Mouse (Mus musculus): ENCODE data around the gene Actbl2.

The Actbl2 gene

DNA sequence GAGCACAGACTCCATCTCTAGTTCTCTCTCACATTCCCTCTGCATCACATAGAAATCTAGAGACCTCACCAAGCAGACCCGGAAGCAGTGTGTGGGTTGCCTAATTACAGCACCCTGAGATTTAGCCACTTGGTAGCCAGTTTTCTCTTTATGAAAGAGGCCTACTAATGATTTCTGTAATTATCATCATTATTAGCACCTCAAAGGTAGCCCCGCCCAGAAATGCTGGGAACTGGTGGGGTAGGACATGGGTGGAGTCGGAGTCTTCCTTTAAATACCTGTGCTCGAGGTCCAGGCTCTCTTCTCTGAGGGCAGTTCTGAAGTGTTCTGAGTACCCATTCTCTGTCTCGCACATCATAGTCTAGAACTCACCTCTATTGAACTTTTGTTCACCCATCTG is at the start of gene Actbl2:
Gene Actbl2, plus strand, starts transcription at position 301 of the 400 bp plus-strand sequence.
- in situ Hi-C loops (cut with MboI, MseI): no loop called here

DNA sequence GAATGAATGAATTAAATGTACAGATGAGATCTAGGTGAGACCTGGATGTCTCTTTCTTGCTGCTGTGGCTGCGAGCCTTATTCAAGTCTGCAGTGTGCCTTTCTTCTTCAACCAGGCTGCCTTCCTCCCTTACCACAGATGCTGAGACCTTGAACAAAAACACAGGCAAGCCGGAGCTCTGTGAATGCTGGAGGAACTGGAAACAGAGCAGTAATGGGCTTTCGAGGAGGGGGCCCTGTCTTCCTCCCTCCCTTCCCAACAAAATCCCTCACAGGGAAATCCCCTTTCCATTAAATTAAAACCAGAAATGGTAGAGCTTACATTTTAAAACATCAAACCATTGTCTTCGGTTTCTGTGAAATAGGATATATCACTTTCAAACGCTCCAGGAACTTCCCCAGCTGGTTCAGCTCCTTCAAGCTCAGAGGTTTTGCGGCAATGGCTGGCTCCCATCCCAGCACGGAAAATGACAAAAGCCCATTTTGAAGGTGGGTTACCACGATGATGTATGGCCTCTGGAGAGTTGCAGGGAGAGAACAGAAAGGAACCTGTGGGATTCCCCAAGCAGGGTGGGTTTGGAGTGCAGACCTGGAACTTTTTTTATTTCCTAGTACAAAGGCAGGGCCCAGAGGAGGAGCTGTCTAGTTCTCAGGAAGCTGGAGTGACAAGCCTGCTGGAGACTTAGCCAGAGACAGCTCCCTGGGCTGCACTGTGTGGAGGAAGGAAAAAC is 44.0 kb upstream of the Actbl2 start:
- in situ Hi-C loops (cut with MboI, MseI): no loop called here

DNA sequence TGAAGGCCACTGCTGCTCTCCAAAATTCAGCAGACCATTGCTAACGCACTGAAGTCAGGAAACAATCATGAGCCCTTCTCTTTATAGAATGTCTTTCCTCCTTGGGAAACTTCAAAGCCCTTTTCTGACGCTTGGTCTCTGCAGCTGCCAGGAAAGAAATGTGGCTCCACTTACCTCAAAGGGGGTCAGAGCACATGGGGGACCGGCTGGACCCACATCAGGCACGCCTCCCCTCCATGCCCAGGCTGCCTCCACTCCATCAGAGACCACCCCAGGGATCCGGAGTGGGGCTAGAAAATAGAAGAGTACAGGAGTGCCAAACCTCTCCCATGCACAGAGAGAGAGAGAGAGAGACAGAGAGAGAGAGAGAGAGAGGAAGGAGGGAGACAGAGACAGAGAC is 26.0 kb upstream of the Actbl2 start:
- in situ Hi-C loops (cut with MboI, MseI): no loop called here

DNA sequence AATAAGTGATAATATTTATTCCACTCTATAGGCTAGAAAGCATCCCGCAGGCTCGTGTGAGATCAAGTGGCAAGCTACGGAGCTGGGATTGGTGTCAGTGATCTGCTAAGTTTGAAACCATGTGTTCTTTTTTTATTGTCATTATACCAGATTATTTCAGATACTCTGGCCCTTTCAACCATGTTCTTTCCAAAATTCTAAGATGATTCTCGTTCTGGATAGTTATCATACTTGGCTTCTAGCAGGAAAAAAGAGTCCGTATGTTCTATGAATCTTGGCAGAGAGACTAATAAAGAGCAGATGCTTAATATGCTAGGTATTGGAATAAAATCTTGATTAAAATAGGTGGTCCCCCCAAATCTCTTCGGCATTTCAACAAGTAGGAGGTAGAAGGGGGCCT is 25.3 kb upstream of the Actbl2 start:
- in situ Hi-C loops (cut with MboI, MseI): no loop called here

DNA sequence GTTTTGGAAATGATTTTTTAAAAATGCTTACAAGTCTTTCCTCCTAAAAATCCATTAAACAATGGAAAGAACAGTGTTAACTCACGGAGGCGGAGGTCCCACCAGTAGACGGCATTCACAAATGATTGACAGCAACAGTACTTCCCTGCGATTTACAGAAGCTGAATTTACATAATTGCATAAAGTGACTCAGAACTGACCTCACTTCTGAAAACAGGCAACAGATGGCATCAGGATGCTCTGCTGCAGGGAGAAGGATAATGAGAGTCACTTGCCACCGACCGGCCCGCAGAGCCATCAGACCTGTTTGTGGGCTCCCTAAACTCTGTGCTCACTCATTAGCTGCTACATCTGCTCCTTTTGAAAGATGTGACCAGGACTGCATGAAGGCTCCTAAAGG is 22.4 kb upstream of the Actbl2 start:
- in situ Hi-C loops (cut with MboI, MseI): loop anchor here (5.0 kb wide), 1 partner anchor 260 kb away; no protein-coding TSS in a partner anchor

DNA sequence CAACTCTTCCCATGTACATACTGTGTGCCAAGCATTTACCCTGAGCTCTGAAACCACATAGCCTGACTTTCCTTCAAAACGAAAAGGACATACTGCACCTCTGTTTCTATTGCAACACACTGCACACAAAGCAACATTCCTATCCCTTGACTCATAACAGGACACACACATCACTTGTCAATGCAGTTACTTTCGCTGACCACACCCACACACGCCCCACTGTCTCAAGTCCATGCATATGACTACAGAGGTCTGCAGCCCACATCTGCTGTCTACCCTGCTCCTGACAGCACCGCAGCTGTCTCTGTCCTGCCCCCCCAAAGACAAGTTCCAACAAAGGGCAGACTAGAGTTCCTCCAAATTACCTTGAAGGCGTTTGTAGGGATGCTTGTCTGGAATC is 21.5 kb upstream of the Actbl2 start:
- in situ Hi-C loops (cut with MboI, MseI): loop anchor here (5.0 kb wide), 1 partner anchor 261 kb away; no protein-coding TSS in a partner anchor

DNA sequence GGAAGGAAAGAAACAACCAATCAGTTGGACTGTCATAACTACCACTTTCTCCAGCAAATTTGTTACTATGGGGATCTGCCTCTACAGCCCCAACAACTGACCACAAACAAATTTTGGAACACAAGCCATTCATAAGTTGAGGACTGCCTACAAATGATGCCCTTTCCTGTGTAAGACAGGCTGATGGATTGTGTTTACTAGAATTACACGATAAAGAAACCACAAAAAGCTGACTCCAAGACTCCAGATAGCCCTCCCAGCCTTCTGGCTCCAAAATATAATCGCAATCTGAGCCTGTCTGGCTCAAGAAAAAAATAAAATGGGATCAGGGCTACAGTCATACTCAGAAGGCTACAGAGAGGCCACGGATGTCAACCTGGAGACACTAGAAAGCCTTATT is 20.2 kb upstream of the Actbl2 start:
- in situ Hi-C loops (cut with MboI, MseI): loop anchor here (5.0 kb wide), 1 partner anchor 262 kb away; no protein-coding TSS in a partner anchor

DNA sequence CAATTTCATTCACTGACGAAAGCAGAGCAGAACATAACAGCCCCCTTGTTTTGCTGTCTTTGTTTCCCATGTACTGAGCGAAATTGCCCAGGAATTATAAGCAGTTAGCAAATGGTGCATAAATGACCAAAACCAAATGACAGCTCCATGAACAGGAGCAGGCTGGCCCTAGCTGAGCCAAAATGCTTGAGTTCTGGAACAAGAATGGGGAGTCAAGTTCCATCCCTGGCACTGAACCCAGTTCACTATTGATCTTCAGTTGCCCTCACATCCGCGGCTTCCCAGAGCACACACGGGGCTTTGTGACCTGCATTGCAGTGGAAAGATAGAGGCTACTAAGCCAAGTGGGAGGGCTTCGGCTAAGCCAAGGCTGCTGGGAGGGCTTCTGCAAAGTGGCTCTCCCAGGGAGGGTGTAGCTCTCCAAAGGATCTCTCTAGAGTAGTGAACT is 19.1 kb upstream of the Actbl2 start:
- in situ Hi-C loops (cut with MboI, MseI): loop anchor here (5.0 kb wide), 2 partner anchors 177 to 848 kb away; no protein-coding TSS in a partner anchor

DNA sequence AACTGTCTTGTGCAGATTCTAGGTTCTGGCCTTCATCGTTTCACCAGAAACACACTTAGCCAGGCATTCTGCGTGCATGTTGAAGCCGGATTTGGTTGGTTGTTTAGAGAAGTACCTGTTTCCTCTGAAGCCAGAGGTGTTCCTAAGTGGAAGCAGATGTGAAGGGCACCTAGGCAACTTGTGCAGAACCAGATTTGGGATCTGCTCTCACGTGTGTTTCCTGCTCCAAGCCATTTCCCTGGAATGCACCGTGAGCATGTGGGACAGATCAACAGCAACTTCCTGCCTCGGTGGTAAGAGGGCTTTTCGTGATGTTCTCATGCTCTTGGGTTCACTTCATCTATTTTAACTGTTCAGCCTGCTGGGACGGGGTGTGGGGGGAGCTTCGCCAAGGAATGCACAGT is 18.4 kb upstream of the Actbl2 start:
- in situ Hi-C loops (cut with MboI, MseI): loop anchor here (5.0 kb wide), 2 partner anchors 176 to 849 kb away; no protein-coding TSS in a partner anchor

DNA sequence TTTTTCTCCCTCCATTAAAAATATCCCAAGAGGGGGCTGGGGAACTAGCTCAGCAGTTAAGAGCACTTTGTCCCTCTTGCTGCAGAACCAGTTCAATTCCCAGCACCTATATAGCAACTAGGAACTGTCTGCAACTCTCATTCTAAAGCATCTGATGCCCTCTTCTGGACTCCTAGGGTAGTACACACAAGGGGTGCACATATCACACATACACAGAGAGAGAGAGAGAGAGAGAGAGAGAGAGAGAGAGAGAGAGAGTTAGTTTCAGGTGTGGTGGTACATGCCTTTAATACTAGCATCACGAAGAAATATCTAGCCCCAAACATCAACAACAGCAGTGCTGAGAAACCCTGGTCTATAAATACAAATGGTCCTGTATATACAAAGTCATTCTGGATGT is 17.5 kb upstream of the Actbl2 start:
- in situ Hi-C loops (cut with MboI, MseI): loop anchor here (5.0 kb wide), 2 partner anchors 175 to 850 kb away; no protein-coding TSS in a partner anchor

DNA sequence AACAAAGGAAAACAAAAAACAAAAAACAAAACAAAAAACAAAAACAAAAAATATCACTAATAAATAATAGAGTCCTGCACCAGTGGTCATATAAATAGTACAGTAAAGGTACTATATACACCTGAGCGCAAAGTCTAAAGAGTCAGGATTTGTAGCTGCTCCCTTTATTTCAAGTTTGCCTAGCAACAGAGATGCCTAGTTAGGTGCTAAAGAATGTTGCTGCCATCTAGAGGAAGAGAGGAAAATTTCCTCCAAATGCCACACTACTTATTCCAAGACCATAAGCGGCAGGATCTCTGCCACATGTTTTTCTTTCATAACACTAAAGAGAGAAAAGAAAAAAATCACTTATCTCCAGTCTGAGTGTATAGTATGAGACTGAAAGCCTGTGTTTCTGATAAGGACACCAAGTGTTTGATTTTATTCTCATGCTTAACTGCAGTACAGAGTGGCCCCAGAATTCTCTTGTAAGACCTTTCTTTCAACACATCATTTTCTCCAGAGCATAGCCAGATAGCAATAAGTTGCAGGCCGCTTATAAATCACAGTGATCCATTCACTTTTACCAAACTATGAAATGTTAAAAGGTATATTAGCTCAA is 16.8 kb upstream of the Actbl2 start:
- in situ Hi-C loops (cut with MboI, MseI): loop anchor here (5.0 kb wide), 2 partner anchors 174 to 851 kb away; no protein-coding TSS in a partner anchor

DNA sequence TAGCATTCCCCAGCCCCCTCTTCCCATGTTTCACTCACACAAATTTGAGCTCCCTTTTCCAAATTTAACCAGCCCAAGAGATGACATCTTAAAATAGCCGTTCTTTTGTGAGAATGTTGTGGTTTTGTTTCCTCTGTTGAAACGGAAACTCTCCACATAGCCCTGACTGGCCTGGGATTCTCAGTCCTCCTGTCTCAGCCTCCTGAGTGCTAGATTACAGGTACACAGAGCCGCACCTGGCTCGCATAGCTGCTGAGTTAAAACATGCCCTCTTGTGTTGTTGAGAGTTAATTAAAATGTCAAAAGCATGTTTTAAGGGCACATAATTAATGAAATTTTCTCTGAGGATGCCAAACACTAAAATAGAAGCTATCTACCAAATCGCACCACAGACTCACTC is 3.7 kb upstream of the Actbl2 start:
- in situ Hi-C loops (cut with MboI, MseI): no loop called here

DNA sequence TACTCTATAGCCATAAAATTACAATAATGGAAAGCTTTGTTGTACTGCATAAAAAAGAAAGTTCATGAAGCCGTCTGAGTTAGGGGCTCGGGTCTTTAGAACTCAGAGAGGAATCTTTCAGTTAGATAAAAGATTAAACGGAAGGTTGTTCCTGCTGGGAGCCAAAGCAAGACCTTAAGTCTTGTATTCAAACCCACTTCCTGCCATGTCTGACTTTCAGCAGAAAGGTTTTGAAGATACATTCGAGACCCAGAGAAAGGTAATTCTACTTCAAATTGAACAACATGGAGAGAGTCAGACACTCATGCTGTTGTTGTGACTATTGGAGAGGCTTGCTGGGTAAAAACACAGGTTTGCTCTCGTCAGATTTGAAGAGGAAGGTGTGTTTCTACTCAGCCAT is 3.0 kb upstream of the Actbl2 start:
- in situ Hi-C loops (cut with MboI, MseI): no loop called here

DNA sequence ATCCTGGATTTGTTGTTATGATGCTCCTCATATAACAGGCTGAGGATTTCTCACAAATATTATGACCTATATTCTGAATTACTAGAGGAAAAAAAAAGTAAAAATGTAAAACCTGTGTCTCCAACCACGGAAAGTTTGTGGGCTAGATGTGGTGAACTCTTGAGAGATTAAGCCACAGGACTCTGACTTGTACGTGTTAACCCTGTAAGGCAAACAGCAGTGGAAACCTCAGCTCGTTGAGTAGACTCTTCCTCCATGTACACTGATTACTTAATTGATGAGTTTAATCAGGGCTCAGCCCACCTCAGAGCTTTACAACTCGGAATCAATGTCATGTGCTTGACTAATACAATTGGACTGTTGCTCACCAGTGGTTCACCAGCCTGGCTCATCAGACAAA is 3.2 kb downstream of the Actbl2 start:
- in situ Hi-C loops (cut with MboI, MseI): no loop called here

DNA sequence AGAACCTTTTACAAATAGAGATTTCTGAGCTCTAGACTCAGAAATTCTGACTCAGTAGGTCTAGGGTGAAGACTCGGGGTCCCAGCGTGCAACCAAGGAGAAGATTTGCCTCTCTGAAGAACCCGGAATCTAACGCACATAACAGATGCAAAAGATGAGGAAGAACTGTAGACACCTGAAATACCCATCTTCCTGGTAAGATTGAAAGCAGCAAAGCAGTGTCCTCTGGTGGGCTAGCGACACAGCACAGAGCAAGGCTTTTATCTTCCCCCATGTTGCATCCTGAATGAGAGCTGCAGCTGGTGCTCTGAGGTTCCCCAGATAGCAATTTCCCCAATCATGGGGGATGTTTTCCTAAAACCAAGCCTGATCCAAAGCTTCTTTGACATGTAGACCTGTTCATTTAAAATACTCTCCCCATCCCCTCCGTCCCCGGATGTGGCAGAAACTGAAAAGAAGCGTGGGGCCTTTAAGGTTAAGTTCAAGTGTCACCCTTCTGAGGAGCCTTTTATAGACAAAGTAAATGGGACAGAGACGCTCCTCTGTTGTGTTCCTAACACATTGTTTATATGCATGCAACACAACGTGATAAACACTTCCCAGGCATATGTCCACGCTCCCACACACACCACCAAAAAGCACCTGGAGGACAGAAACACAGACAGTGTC is 3.7 kb downstream of the Actbl2 start:
- in situ Hi-C loops (cut with MboI, MseI): no loop called here

DNA sequence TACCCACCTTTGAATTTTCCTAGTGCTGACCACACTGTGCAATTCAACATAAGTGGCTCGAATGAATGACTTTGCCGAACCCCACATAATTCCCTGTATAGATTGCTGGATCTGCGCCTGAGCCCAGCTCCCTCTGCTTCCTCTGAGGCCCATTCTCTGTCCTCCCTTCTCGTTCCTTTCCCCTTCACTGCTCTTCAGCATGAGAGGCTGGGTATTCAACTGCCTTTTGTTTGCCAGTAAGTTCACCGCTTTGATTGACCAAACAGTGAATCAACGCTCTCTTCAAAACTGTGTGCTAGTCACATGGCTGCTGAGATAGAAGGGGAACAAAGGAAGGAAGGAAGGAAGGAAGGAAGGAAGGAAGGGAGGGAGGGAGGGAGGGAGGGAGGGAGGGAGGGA is 4.3 kb downstream of the Actbl2 start:
- in situ Hi-C loops (cut with MboI, MseI): no loop called here

DNA sequence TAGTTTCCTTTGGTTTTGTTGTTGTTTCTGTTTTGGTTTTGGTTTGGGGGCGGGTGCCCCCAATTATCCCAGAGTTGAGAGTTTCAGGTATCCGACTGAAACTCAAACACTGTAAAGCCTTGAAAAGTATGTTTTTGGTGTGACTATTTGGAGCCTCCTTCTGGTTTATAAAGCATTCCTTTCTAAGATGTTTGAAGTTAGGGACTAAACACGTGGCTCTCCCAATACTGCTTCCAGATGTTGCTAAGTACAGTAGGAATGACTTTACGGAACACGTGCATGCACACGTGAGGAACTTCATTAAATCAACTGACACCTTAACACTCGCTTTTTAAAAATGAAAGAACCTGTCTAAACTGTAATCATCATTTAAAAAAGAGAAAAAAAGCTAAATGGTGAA is 4.9 kb downstream of the Actbl2 start:
- in situ Hi-C loops (cut with MboI, MseI): loop anchor here (10.0 kb wide), 1 partner anchor 1185 kb away; no protein-coding TSS in a partner anchor

DNA sequence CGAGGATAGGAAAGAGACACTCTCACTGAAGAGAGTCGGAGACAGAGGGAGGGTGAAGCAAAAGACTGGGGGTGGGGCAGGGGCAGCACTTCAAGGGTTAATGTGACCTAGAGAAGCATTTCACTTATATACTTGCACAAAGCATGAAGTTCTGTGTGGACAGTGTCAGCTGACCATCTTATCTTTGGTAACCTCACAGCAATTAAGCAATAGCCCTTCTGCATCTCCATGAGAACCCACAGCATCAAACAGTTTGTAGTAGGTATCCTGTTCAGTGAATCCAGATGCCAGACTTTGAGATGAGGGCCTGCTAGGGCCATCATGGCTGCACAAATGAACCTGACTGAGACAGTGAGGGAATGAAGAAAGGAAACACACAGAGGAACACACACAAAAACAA is 8.4 kb downstream of the Actbl2 start:
- in situ Hi-C loops (cut with MboI, MseI): loop anchor here (10.0 kb wide), 1 partner anchor 1182 kb away; no protein-coding TSS in a partner anchor

DNA sequence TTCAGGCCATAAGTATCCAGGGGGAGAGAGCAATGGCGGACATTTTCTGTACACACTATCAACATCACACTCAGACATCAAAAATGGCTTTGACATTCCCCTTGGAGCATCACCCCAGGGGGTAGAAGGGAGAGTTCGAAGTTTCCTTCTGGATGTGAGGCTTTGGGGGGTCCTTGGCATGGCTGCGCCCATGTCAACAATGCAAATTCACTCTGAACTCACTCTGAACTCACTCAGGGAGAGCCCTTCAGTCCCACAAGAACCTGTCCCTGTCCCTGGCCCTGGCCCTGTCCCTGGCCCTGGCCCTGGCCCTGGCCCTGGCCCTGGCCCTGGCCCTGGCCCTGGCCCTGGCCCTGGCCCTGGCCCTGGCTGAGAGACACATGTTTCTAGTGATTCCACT is 8.9 kb downstream of the Actbl2 start:
- in situ Hi-C loops (cut with MboI, MseI): loop anchor here (10.0 kb wide), 1 partner anchor 1181 kb away; no protein-coding TSS in a partner anchor

DNA sequence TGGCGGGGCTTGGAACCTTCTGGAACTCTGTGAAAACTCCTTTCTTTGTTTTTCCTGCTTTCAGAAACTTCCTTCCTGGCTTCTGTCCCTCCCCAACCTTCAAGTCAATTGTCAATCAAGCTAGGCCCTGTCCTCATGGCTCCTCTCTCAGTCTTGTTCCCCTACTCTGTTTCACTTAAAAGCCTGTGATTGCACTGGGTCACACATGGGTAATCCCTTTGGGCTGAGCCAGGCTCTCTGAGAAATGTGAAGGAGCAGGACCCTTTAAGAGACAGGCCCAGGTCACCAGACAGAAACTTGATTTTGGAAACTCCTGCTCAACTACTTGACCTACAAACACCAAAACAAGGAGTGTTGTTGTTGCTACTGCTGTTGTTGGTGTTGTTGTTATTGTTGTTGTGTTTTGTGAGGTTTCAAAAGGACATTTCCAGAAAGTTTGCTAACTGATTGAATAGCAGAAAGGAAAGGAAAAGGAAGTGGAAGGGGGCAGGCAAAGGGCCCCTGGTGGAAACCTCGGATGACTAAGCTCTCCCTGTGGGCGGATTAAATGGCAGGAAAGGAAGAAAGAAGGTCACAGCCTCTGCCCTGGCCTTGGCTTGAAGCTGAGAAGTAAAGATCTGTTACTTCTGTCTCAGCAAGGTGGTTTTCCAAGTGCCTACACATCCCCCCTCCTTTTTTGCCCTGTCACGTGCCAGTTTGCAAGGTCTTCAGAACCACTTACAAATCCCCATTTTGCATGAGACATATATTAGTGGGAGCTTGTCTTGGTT is 10.6 kb downstream of the Actbl2 start:
- in situ Hi-C loops (cut with MboI, MseI): loop anchor here (10.0 kb wide), 1 partner anchor 1179 kb away; no protein-coding TSS in a partner anchor

DNA sequence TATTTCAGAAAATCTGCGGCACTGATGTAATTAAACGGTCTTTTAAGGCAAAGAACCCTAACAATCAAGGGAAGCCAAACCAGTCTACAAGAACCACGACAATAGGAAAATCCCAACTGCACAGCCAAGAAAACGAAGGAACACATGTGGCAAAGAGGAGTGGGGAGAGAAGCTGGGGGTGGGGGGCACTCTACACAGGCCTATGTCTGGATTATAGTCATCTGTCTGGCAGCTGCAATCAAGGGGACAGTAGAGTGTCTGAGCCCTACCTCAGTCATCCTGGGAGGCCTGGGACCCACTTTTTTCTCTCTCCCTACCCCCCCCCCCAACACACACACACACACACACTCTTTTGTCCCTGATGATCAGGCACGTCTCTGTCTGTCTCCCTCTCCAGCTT is 12.0 kb downstream of the Actbl2 start:
- in situ Hi-C loops (cut with MboI, MseI): loop anchor here (10.0 kb wide), 1 partner anchor 1178 kb away; no protein-coding TSS in a partner anchor
